ENCODE assay signal across 9 mouse cellular contexts in the genomic region with DNA sequence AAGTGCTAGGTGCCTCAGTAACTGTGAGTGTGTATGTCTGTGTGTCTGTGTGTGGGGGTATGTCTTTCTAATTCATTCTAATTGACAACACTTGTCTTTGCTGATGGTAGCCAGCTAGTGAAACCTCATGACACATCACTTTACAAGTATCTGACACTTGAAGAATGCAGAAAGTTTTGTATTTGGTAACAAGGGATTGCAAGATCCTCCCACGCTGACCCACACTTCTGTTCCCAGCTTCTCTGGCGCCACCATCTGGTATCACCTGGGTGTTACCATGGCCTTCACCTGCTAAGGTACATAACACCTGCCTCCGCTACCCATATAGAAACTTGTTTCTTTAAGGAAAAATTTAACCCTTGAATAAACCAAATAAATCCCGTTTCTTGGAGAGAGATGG.
DNase-seq lines count a peak whose midpoint lies in the region; ATAC-seq lines count a peak whose summit lies in the region.
"Had no signal": no experiment of that assay in that cellular context is flagged by ENCODE, and none has a peak within 500 bp of the region (broad histone marks: within the 10 kb centered on the region; RNA-seq: fewer than 3 reads in every experiment).

No protein-coding gene starts in this region.

- 44% methylated on average over 4 of the region's 4 CpGs for WGBS in hindbrain, embryonic 14.5 days

- no peak overlapping the region for H3K4me2 ChIP-seq in hindbrain, embryonic 14.5 days (replicated peaks)
- H3K4me2 ChIP-seq: midbrain, embryonic 12.5 days had no signal

- no peaks in the 10 kb centered on the region for H3K36me3 ChIP-seq in hindbrain, embryonic 14.5 days (replicated peaks; ENCODE audit: control insufficient read depth, insufficient read depth)
- H3K36me3 ChIP-seq: midbrain, embryonic 12.5 days had no signal

- no peak overlapping the region for H3K4me3 ChIP-seq in hindbrain, embryonic 14.5 days (replicated peaks; ENCODE audit: low read length)
- H3K4me3 ChIP-seq: midbrain, embryonic 12.5 days had no signal

- DNase-seq in right cerebral cortex, adult 2 months (ENCODE audit: low spot score in 2 of 2) = peak; percentile 36 to 41
- no peak for DNase-seq in right cerebral cortex, postnatal 10 days (ENCODE audit: low spot score in 2 of 2)
- DNase-seq in adrenal gland, adult 18-20 months (ENCODE audit: low spot score in 2 of 2) = peak; percentile 67 to 69
- DNase-seq in embryo, embryonic 9.5 days (ENCODE audit: extremely low spot score) = peak; percentile 45
- DNase-seq in kidney, postnatal 14 days = peak; percentile 82
- peak; percentile 50 for DNase-seq in urinary bladder, adult 2 months (ENCODE audit: low spot score)
- no peak for DNase-seq in hindbrain, embryonic 14.5 days (ENCODE audit: low spot score)

- no peaks in the 10 kb centered on the region for H3K27me3 ChIP-seq in hindbrain, embryonic 14.5 days (ENCODE audit: control insufficient read depth, insufficient read depth, low read length)

- ATAC-seq in megakaryocyte, adult 5-6 weeks (ENCODE audit: poor library complexity, severe bottlenecking) = peak; percentile 87
- no peak; the same call in 1 of the 2 replicates for ATAC-seq in hindbrain, embryonic 14.5 days (ENCODE audit: low FRiP score)

- no peaks in the 10 kb centered on the region for H3K4me1 ChIP-seq in hindbrain, embryonic 14.5 days (replicated peaks; ENCODE audit: control insufficient read depth, insufficient read depth, low read length)
- H3K4me1 ChIP-seq: midbrain, embryonic 12.5 days had no signal

- H3K9ac ChIP-seq in hindbrain, embryonic 14.5 days = no peak overlapping the region
- H3K9ac ChIP-seq: midbrain, embryonic 12.5 days had no signal

- no peak overlapping the region for H3K27ac ChIP-seq in hindbrain, embryonic 14.5 days
- H3K27ac ChIP-seq: midbrain, embryonic 12.5 days had no signal

- no peaks in the 10 kb centered on the region for H3K9me3 ChIP-seq in hindbrain, embryonic 14.5 days (ENCODE audit: control insufficient read depth, low read length)
- H3K9me3 ChIP-seq: midbrain, embryonic 12.5 days had no signal

Comparison
In these comparisons a context has a peak if more than half of its experiments do, and no peak if none do; other contexts are left out.
1. DNase-seq: peak in right cerebral cortex, adult 2 months (2 of 2), adrenal gland, adult 18-20 months (2 of 2), embryo, embryonic 9.5 days (single experiment), kidney, postnatal 14 days (single experiment) and urinary bladder, adult 2 months (single experiment); none in right cerebral cortex, postnatal 10 days (0 of 2) and hindbrain, embryonic 14.5 days (single experiment).